Mouse (Mus musculus): ENCODE results near the gene Cc2d1a.

DNA sequence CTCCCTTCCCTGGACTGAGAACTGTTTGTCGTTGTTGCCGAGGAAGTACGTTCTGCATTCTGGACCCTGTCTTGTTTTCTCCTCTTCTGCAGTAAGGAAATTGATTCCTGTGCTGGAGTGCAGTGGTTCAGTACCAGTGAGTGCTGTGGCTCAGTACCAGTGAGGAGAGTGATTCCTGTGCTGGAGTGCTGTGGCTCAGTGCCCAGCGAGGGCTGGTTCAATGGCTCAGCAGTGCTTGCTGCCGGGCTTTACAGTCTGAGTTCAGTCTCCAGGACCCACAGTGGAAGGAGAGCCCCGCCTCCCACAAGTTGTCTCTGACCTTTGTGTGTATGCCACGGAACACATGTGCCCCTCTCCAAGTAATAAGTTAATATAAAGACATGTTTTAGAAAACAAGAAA is 60.6 kb downstream of the Cc2d1a start:
- TF ChIP-seq CTCF (IDR thresholded peaks at IDR 0.05; ENCODE audit: borderline replicate concordance, insufficient read depth, low read length) (no peak), POLR2A (IDR thresholded peaks at IDR 0.05; ENCODE audit: low read depth, low read length) (no peak)

Measured in embryonic fibroblast, embryonic 13.5 days (primary cell).